Mouse (Mus musculus): ENCODE data around the gene Ifna7.
"Not testable (repeated sequence)": the region's sequence is repeated elsewhere in the genome, so short reads cannot be mapped to it uniquely, and the experiment has no call there.

DNA sequence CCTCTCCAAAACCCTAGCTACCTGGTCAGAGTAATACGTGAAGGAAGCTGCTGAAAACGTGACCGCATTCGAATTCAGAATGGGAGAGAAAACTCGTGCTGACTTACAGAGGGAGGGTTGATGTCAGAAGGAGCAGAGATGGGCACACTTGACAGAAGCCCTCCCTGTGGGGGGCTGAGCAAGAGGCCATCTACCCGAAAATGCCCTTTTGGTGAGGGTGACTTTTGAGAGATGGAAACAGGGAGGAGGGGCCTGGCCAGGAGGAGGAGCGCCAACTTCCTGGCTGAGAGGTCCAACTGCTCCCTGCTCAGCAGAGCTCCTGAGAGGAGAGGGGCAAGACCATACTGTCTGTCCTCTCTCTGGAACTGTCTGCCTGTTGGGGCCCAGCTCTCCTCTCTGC, 34.2 kb upstream of the Ifna7 start, which contains the start of gene Ifnz:
- TF ChIP-seq EP300 (IDR thresholded peaks at IDR 0.05; ENCODE audit: insufficient read depth, low read depth, low read length); CTCF (IDR thresholded peaks at IDR 0.05; ENCODE audit: low read depth, low read length); POLR2A (IDR thresholded peaks at IDR 0.05; ENCODE audit: insufficient read depth, low read length): not testable (repeated sequence)

Measured in ES-Bruce4 (cell line).